Mouse (Mus musculus): ENCODE results near the gene Kcnma1.

- no peak for TF ChIP-seq POLR2A (IDR thresholded peaks at IDR 0.05; ENCODE audit: low read depth, low read length)
- no peak for TF ChIP-seq CTCF (IDR thresholded peaks at IDR 0.05; ENCODE audit: extremely low read depth, insufficient read depth, insufficient read length, insufficient replicate concordance)
Measured at GRCm38 (mm10) chr14:23806378-23806777, 207.9 kb downstream of the Kcnma1 start.
